Mouse (Mus musculus): ENCODE measurements around the gene Sipa1l3. TPM values are rescaled to one million over a fixed set of nuclear protein-coding genes. Genes with fewer than 3 reads are reported as not detected.

Gene Sipa1l3
- polyA plus RNA-seq, 1 experiment, result 30.3 TPM

- Histone ChIP-seq H3K27ac (ENCODE audit: insufficient read depth, low read length) (no peak overlapping the region), H3K4me3 (ENCODE audit: extremely low read depth, insufficient read depth, insufficient read length) (no peak overlapping the region), H3K27me3 (ENCODE audit: control insufficient read depth, insufficient read depth, low read length) (no peaks in the 10 kb centered on the region), H3K4me1 (ENCODE audit: control insufficient read depth, insufficient read depth, insufficient read length) (no peaks in the 10 kb centered on the region), H3K36me3 (ENCODE audit: control insufficient read depth, insufficient read depth, low read length) (no peaks in the 10 kb centered on the region; the same call in 1 of the 2 replicates)
- DNase-seq (ENCODE audit: low read depth in 1 of 2, low spot score in 2 of 2), result no peak
- TF ChIP-seq CTCF (IDR thresholded peaks at IDR 0.05; ENCODE audit: extremely low read depth, insufficient read depth, insufficient read length, insufficient replicate concordance) (no peak), POLR2A (IDR thresholded peaks at IDR 0.05; ENCODE audit: low read depth, low read length) (no peak)
- WGBS, result 84% methylated on average over 11 of the region's 11 CpGs
These were observed 85.4 kb downstream of the Sipa1l3 start for GRCm38 (mm10) chr7:29432947-29433553.

GRCm38 (mm10) chr7:29432180-29432946, 86.1 kb downstream of the Sipa1l3 start:
- no peaks in the 10 kb centered on the region for H3K27me3 ChIP-seq (ENCODE audit: control insufficient read depth, insufficient read depth, low read length)
- H3K4me1 ChIP-seq (ENCODE audit: control insufficient read depth, insufficient read depth, insufficient read length), result no peaks in the 10 kb centered on the region
- H3K36me3 ChIP-seq (ENCODE audit: control insufficient read depth, insufficient read depth, low read length), result no peaks in the 10 kb centered on the region; the same call in 1 of the 2 replicates
- WGBS, result 87% methylated on average over 15 of the region's 15 CpGs
- TF ChIP-seq POLR2A (IDR thresholded peaks at IDR 0.05; ENCODE audit: low read depth, low read length) (no peak), CTCF (IDR thresholded peaks at IDR 0.05; ENCODE audit: extremely low read depth, insufficient read depth, insufficient read length, insufficient replicate concordance) (no peak)
- no peak overlapping the region for H3K4me3 ChIP-seq (ENCODE audit: extremely low read depth, insufficient read depth, insufficient read length)
- DNase-seq (ENCODE audit: low read depth in 1 of 2, low spot score in 2 of 2), result no peak
- no peak overlapping the region for H3K27ac ChIP-seq (ENCODE audit: insufficient read depth, low read length)

GRCm38 (mm10) chr7:29430739-29431211, 87.7 kb downstream of the Sipa1l3 start:
- H3K27ac ChIP-seq (ENCODE audit: insufficient read depth, low read length), result no peak overlapping the region
- no peaks in the 10 kb centered on the region for H3K4me1 ChIP-seq (ENCODE audit: control insufficient read depth, insufficient read depth, insufficient read length)
- WGBS, result 91% methylated on average over 6 of the region's 6 CpGs
- H3K4me3 ChIP-seq (ENCODE audit: extremely low read depth, insufficient read depth, insufficient read length), result no peak overlapping the region
- H3K27me3 ChIP-seq (ENCODE audit: control insufficient read depth, insufficient read depth, low read length), result no peaks in the 10 kb centered on the region
- TF ChIP-seq CTCF (IDR thresholded peaks at IDR 0.05; ENCODE audit: extremely low read depth, insufficient read depth, insufficient read length, insufficient replicate concordance) (no peak), POLR2A (IDR thresholded peaks at IDR 0.05; ENCODE audit: low read depth, low read length) (no peak)
- no peak for DNase-seq (ENCODE audit: low read depth in 1 of 2, low spot score in 2 of 2)
- H3K36me3 ChIP-seq (ENCODE audit: control insufficient read depth, insufficient read depth, low read length), result no peaks in the 10 kb centered on the region; the same call in 1 of the 2 replicates

DNA sequence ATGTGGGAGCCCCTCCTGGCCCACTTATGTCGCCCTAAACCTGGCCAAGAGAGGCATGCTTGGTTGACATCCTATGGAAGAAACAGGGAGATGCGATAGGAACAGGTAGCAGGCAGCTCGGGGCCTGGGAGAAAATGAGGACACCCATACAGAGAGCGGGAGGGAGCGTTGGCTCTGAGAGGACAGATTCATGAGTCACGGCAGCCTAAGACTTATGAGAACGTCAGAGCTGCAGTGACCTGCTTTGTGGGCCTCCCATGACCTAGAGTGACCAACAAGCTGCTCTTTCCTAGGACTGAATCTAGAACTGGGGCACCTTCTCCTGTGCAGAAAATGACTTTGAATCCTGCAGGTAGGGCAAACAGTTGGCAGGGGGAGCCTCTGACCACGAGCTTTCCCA, 92.4 kb downstream of the Sipa1l3 start:
- Histone ChIP-seq H3K27ac (ENCODE audit: insufficient read depth, low read length) (no peak overlapping the region), H3K27me3 (ENCODE audit: control insufficient read depth, insufficient read depth, low read length) (no peaks in the 10 kb centered on the region), H3K4me1 (ENCODE audit: control insufficient read depth, insufficient read depth, insufficient read length) (no peaks in the 10 kb centered on the region), H3K4me3 (ENCODE audit: extremely low read depth, insufficient read depth, insufficient read length) (no peak overlapping the region), H3K36me3 (ENCODE audit: control insufficient read depth, insufficient read depth, low read length) (no peaks in the 10 kb centered on the region)
- no peak for DNase-seq (ENCODE audit: low read depth in 1 of 2, low spot score in 2 of 2)
- TF ChIP-seq CTCF (IDR thresholded peaks at IDR 0.05; ENCODE audit: extremely low read depth, insufficient read depth, insufficient read length, insufficient replicate concordance), result no peak
- WGBS, result 94% methylated on average over 8 of the region's 8 CpGs

- Histone ChIP-seq H3K27ac (ENCODE audit: insufficient read depth, low read length) (no peak overlapping the region), H3K36me3 (ENCODE audit: control insufficient read depth, insufficient read depth, low read length) (no peaks in the 10 kb centered on the region), H3K4me3 (ENCODE audit: extremely low read depth, insufficient read depth, insufficient read length) (no peak overlapping the region), H3K27me3 (ENCODE audit: control insufficient read depth, insufficient read depth, low read length) (no peaks in the 10 kb centered on the region), H3K4me1 (ENCODE audit: control insufficient read depth, insufficient read depth, insufficient read length) (no peaks in the 10 kb centered on the region)
- TF ChIP-seq POLR2A (IDR thresholded peaks at IDR 0.05; ENCODE audit: low read depth, low read length) (no peak), CTCF (IDR thresholded peaks at IDR 0.05; ENCODE audit: extremely low read depth, insufficient read depth, insufficient read length, insufficient replicate concordance) (no peak)
- DNase-seq (ENCODE audit: low read depth in 1 of 2, low spot score in 2 of 2), result no peak
- 81% methylated on average over 7 of the region's 7 CpGs for WGBS
These were observed 93.0 kb downstream of the Sipa1l3 start for GRCm38 (mm10) chr7:29425413-29425827.

DNA sequence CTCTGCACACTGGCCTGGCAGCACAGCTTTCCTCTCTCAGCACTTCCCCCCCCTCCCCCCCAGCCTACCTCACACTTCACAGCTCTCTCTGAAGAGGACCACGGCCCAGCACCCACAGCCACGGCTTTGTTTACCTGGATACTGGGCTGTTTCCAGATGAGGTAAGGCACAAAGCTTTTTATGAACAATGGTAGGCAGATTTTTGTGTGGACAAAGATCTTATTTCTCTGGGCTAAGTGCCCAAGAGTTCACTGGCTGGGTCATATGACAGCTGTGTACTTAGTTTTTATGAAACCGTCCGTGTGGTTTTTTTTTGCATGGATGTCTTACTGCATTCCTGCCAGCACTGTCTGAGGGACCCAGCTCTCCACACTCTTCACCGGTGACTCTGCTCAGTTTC, 93.8 kb downstream of the Sipa1l3 start:
- 82% methylated on average over 5 of the region's 5 CpGs for WGBS
- no peaks in the 10 kb centered on the region for H3K27me3 ChIP-seq (ENCODE audit: control insufficient read depth, insufficient read depth, low read length)
- no peaks in the 10 kb centered on the region for H3K36me3 ChIP-seq (ENCODE audit: control insufficient read depth, insufficient read depth, low read length)
- H3K4me3 ChIP-seq (ENCODE audit: extremely low read depth, insufficient read depth, insufficient read length), result no peak overlapping the region
- H3K27ac ChIP-seq (ENCODE audit: insufficient read depth, low read length), result no peak overlapping the region
- no peak for DNase-seq (ENCODE audit: low read depth in 1 of 2, low spot score in 2 of 2)
- TF ChIP-seq CTCF (IDR thresholded peaks at IDR 0.05; ENCODE audit: extremely low read depth, insufficient read depth, insufficient read length, insufficient replicate concordance) (no peak), POLR2A (IDR thresholded peaks at IDR 0.05; ENCODE audit: low read depth, low read length) (no peak)
- H3K4me1 ChIP-seq (ENCODE audit: control insufficient read depth, insufficient read depth, insufficient read length), result no peaks in the 10 kb centered on the region

- no peaks in the 10 kb centered on the region for H3K4me1 ChIP-seq (ENCODE audit: control insufficient read depth, insufficient read depth, insufficient read length)
- H3K27ac ChIP-seq (ENCODE audit: insufficient read depth, low read length), result no peak overlapping the region
- 75% methylated on average over 3 of the region's 3 CpGs for WGBS
- DNase-seq (ENCODE audit: low read depth in 1 of 2, low spot score in 2 of 2), result no peak
- H3K4me3 ChIP-seq (ENCODE audit: extremely low read depth, insufficient read depth, insufficient read length), result no peak overlapping the region
- TF ChIP-seq CTCF (IDR thresholded peaks at IDR 0.05; ENCODE audit: extremely low read depth, insufficient read depth, insufficient read length, insufficient replicate concordance), result no peak
- TF ChIP-seq POLR2A (IDR thresholded peaks at IDR 0.05; ENCODE audit: low read depth, low read length), result no peak
- H3K27me3 ChIP-seq (ENCODE audit: control insufficient read depth, insufficient read depth, low read length), result no peaks in the 10 kb centered on the region
- H3K36me3 ChIP-seq (ENCODE audit: control insufficient read depth, insufficient read depth, low read length), result no peaks in the 10 kb centered on the region
These were observed 96.6 kb downstream of the Sipa1l3 start for GRCm38 (mm10) chr7:29421909-29422244.

Data from spleen, adult 2 months (tissue).